Mouse (Mus musculus): Measurements from ENCODE around the gene Carm1.

- TF ChIP-seq CTCF (conservative IDR thresholded peaks at IDR 0.05; ENCODE audit: insufficient read depth, insufficient read length, low read depth, low read length) = no peak
- TF ChIP-seq POLR2A (IDR thresholded peaks at IDR 0.05; ENCODE audit: low read depth, low read length) = no peak
These were observed 70.4 kb downstream of the Carm1 start for GRCm38 (mm10) chr9:21617066-21617465.
